Mouse (Mus musculus) cerebellum, adult 9-10 months (tissue): ENCODE measurements at regions not wholly inside any gene's neighbourhood (a gene's known extent, or its start where the extent isn't known, plus 50 kb on each side); places are given as distances from the start of the nearest gene placed in this dataset.
A peak's percentile ranks its signal among the peaks of the same experiment; 100 is the strongest.

Experiments
- DNase-seq: peaks from one replicate; pipeline ENCODE4 v3.0.0; 2022

DNA sequence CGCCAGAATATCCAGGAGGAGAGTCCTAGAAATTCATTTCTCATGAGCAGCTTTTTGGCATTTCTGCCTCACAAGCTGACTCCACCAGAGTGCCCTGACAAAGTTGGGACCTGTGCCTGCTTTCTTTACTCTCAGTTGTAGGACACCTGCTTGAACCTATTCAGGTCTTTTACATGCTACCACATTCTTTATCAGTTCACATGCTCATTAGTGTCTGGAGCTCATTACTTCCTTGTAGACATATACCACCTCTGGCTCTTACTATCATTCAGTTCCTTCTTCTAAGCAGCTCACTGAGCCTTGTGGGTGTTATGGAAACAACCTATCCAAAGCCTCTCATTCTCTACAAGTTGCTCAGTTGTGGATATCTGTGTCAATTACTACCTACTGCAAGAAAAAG, 363.4 kb upstream of the Gm5150 start:
- DNase-seq, result no peak

DNA sequence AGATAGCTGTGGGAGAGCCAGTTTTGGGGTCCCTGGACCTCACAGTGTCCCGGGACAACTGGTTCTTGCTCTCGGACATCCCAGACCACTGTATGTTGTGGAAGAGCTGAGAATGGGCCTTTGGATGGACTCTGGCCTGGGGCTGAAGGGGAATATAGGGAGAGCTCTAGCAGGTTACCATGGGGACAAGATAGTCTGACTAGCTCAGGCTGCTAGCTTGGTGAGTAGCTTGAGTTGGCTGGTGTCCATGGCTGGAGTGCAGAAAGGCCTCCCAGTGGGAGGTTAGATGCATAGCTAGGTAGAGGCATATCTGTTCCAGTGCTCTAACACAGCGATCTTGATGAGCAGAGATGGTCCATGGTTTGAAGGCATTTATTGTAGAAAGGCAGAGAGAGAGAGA, 356.9 kb upstream of the Gm5150 start:
- no peak for DNase-seq

DNA sequence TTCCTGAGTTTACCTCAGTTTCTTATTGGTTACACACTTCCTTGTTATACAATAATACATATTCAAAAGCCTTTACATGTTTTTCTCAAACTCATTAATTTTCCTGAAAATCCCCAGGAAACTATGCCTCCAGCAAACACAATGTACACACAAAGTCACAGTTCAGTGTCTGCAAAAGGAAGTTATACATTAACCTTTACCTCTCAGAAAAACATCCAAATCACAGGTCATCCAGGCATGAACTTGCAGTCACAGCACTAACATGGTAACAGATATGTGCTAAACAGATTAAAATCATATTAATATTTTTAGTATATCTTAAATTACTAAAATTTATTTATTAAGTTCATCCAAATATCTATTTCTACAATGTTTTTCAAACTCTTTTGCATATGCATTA, 352.8 kb upstream of the Gm5150 start:
- DNase-seq, result no peak

DNA sequence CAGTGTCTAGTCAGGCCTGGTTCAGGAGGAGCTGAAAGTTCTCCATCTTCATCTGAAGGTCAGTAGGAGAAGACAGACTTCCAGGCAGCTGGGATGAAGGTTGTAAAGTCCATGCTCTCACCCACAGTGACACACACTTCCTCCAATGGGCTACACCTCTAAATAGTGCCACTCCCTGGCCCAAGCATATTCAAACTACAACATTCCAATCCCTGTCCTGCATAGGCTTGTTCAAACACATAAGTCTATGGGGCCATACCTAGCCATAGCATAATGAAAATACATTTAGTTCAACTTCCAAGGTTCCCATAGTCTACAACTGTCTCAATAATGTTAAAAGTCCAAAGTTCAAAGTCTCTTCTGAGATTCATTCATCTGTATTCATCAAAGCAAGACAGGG, 324.5 kb upstream of the Gm5150 start:
- no peak for DNase-seq

DNA sequence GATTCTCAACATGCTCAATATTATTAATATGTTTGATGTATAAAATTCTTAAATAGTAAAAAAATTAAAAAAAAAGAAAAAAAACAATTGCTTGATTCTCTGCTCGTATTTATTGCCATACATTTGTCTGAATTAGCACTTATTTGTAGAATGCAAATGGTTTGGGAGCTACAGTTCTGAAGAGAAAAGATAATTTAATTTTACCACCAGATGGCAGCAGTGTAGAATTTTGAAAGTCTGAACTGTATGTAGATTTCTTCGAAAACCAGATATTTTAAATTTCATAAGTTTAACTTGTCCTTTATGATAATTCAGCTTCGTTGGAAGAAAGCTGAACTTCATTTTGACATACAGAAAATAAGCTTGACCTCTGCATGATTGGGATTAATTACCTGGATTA, 304.6 kb upstream of the Gm5150 start:
- peak; percentile 6 for DNase-seq

DNA sequence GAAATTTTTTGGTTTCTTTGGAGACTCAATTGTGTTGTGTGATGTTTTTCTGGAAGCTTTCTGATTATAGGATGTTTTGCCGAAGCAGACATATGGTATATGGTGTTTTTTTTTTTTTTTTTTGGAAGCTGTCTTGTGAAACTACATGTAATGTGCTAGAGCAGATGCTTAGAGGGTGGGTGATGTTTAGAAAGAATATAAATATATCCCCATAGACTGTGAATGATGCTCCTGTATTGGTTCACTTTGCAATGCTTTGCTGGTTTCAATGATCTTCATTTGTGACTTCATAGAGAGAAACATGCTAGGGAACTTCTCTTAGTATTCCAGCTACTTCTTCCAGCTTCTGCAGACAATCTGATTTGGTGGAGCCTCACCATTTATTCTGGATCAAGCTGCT, 271.2 kb upstream of the Gm5150 start:
- DNase-seq, result no peak
